Mouse (Mus musculus) C2C12 (cell line): Measurements from ENCODE around the gene Gdpd3. TPM values are rescaled to one million over a fixed set of nuclear protein-coding genes. Genes with fewer than 3 reads are reported as not detected.

Experiments
- H3K27me3 ChIP-seq: one replicate; pipeline ENCODE4 v1.6.1; 2011; ENCODE audit not compliant: control insufficient read depth, insufficient read depth, insufficient read length
- H3K36me3 ChIP-seq: one replicate; pipeline ENCODE4 v1.6.1; 2011; ENCODE audit not compliant: control insufficient read depth, insufficient read depth
- H3K4me3 ChIP-seq: one replicate; pipeline ENCODE4 v1.5.1; 2011; ENCODE audit warnings: mild to moderate bottlenecking, control low read depth; ENCODE audit not compliant: poor library complexity, insufficient read depth, severe bottlenecking
- H3K79me2 ChIP-seq: one replicate; pipeline ENCODE4 v1.6.1; 2011; ENCODE audit not compliant: control insufficient read depth, insufficient read depth
- H3K79me3 ChIP-seq: one replicate; pipeline ENCODE4 v1.6.1; 2011; ENCODE audit warnings: low read depth, control low read depth
- H3ac ChIP-seq: one replicate; pipeline ENCODE3; 2011; ENCODE audit warnings: low read depth; ENCODE audit not compliant: control insufficient read depth, insufficient read length
- CEBPB ChIP-seq: IDR thresholded peaks from one replicate; pipeline ENCODE4 v1.6.1; 2011; ENCODE audit warnings: low read depth, mild to moderate bottlenecking, control low read depth, moderate library complexity
- CTCF ChIP-seq: IDR thresholded peaks from one replicate; pipeline ENCODE4 v1.5.1; 2011; ENCODE audit not compliant: control insufficient read depth, insufficient read depth, insufficient read length
- FOSL1 ChIP-seq: IDR thresholded peaks from one replicate; pipeline ENCODE4 v1.8.0; 2011; ENCODE audit warnings: mild to moderate bottlenecking, low read length; ENCODE audit not compliant: poor library complexity, insufficient read depth, severe bottlenecking
- MAX ChIP-seq: IDR thresholded peaks from one replicate; pipeline ENCODE4 v1.6.1; 2011; ENCODE audit warnings: mild to moderate bottlenecking, control low read depth
- MYOD1 ChIP-seq: IDR thresholded peaks from one replicate; pipeline ENCODE4 v1.6.1; 2011; ENCODE audit warnings: low read depth; ENCODE audit not compliant: control insufficient read depth, insufficient read length
- MYOG ChIP-seq: IDR thresholded peaks from one replicate; pipeline ENCODE4 v1.6.1; 2011; ENCODE audit not compliant: control insufficient read depth, insufficient read length; ENCODE audit errors: extremely low read depth
- USF1 ChIP-seq: IDR thresholded peaks from one replicate; pipeline ENCODE4 v1.6.1; 2011; ENCODE audit warnings: low read depth, mild to moderate bottlenecking, control low read depth, moderate library complexity
- polyA plus RNA-seq: library from polyadenylated mRNA; unstranded; fragments of >200 nt; fragmentation: generic; extraction: Trizol; gene quantifications from one replicate; pipeline ENCODE4 v1.2.1, GENCODE M21; 2012; ENCODE audit warnings: missing spikeins

The Gdpd3 gene
- polyA plus RNA-seq, 1 experiment: 1.7 TPM

DNA sequence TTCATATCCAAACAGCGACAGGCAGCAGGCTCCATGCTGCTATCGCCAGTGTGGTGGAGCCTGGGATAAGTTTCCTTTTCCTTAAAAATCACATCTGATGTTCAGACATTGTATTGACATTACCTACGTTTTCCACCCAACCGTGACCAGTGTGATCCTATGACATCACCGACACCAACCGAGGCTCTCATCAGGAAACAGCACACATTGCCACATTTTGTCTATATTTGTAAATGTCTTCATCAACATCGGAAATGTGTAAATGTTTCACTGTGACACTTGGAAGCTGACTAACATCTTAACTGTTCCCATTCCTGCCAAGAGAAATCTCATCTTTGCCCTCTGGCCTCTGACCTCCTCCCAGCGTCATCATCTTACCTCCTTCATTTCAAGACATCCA is 30.0 kb upstream of the Gdpd3 start:
- Histone ChIP-seq H3K36me3 (no peaks in the 10 kb centered on the region), H3K79me3 (no peaks in the 10 kb centered on the region), H3ac (no peak overlapping the region), H3K4me3 (no peak overlapping the region), H3K79me2 (no peaks in the 10 kb centered on the region), H3K27me3 (no peaks in the 10 kb centered on the region)
- no peak for TF ChIP-seq CTCF

DNA sequence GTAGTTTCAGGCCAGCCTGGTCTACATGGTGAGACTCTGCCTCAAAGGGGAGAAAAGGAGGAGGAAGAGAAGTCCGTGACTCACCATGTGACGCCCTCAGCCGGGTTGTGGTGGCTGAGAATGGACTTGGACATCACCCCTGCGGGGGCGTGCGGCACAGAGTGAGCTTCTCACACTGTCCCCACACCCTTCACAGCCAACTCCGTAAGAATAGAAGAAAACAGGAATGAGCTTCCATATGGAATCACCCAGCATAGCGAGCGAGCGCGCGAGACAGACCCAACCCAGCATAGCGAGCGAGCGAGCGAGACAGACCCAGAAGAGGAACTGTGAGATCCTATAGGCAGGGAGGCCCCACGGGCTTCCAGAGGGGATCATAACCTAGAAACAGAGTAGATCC is 26.6 kb upstream of the Gdpd3 start:
- Histone ChIP-seq H3K27me3 (no peaks in the 10 kb centered on the region), H3K36me3 (no peaks in the 10 kb centered on the region), H3K79me3 (no peaks in the 10 kb centered on the region), H3K4me3 (no peak overlapping the region), H3ac (no peak overlapping the region), H3K79me2 (no peaks in the 10 kb centered on the region)
- TF ChIP-seq CTCF (no peak), USF1 (no peak), FOSL1 (no peak), MYOD1 (no peak), CEBPB (no peak), MYOG (no peak), MAX (no peak)

DNA sequence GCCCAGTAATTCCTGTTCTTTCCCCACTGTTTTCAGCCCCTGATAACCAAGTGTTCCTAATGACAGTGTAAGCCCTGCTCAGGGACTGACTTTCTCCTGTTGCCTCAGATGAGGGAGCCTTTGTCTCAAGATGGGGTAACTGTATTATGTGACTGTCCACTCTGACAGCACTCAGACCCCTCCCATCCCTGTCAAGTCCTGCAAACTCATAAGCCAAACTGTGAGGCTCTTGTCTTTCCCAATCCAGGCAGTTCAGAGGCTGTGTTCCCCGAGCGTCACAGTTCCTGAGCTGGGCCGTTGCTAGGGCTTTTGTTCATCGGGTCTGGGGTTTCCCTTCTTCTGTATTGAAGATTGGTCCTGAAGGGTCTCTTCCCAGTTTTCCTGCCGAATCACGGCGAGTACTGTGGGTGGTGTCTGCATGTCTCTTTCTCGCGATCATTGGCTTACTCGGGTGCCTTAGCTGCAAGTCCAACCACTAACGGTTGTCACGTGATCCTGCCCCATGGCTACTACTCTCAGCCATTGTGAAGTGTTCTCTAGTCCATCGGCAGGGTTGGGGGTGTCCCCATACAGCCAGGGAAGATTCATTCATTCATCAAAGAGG is 25.9 kb upstream of the Gdpd3 start:
- Histone ChIP-seq H3K27me3 (no peaks in the 10 kb centered on the region), H3K4me3 (no peak overlapping the region), H3ac (no peak overlapping the region), H3K36me3 (no peaks in the 10 kb centered on the region), H3K79me3 (no peaks in the 10 kb centered on the region), H3K79me2 (no peaks in the 10 kb centered on the region)
- TF ChIP-seq MAX (no peak), MYOD1 (no peak), CEBPB (no peak), CTCF (no peak), USF1 (no peak), MYOG (no peak), FOSL1 (no peak)

DNA sequence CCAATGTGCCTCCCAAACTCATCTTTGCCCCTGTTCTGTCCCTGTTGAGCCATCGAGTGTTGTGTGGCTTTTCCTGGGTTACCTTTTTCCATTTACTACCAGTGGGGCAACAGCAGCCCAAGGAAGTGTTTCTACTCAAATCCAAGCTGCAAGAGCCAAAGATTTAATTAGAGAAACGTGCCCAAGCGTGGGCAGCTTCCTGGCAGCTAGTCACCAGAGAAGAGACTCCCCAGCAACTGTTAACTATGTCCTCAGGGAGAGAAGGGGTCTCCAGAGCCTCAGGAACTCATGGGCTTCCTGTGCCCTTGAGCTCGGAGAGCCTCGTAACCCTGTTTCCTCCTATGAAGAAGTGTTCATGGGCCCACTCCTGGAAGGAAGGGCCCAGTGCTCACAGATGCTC is 25.2 kb upstream of the Gdpd3 start:
- no peaks in the 10 kb centered on the region for H3K79me3 ChIP-seq
- H3K79me2 ChIP-seq: no peaks in the 10 kb centered on the region
- no peaks in the 10 kb centered on the region for H3K36me3 ChIP-seq
- no peak overlapping the region for H3ac ChIP-seq
- peaks cover 2% of the 10 kb centered on the region for H3K27me3 ChIP-seq
- no peak for TF ChIP-seq USF1
- TF ChIP-seq FOSL1: no peak
- no peak for TF ChIP-seq CTCF
- no peak for TF ChIP-seq CEBPB
- TF ChIP-seq MYOG: no peak
- TF ChIP-seq MYOD1: no peak
- no peak for TF ChIP-seq MAX
- H3K4me3 ChIP-seq: no peak overlapping the region

DNA sequence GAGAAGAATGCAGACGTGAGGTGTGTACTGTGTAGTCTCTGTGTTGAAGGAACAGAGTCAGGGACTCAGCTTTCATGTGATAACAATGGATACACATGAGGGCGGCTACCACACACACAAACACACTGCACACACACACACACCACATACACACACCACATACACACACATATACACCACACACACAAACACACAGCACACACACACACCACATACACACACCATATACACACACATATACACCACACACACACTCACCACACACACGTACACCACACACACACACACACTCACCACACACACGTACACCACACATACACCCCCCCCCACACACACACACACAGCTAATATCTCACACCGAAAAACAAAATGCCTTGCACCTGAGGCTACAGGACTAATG is 24.7 kb upstream of the Gdpd3 start:
- Histone ChIP-seq H3ac (no peak overlapping the region), H3K27me3 (peaks cover 6% of the 10 kb centered on the region), H3K4me3 (no peak overlapping the region), H3K79me2 (no peaks in the 10 kb centered on the region), H3K79me3 (no peaks in the 10 kb centered on the region), H3K36me3 (no peaks in the 10 kb centered on the region)
- TF ChIP-seq MYOG: no peak
- no peak for TF ChIP-seq USF1
- TF ChIP-seq MYOD1: no peak
- no peak for TF ChIP-seq MAX
- TF ChIP-seq CTCF: no peak
- no peak for TF ChIP-seq CEBPB
- TF ChIP-seq FOSL1: no peak

DNA sequence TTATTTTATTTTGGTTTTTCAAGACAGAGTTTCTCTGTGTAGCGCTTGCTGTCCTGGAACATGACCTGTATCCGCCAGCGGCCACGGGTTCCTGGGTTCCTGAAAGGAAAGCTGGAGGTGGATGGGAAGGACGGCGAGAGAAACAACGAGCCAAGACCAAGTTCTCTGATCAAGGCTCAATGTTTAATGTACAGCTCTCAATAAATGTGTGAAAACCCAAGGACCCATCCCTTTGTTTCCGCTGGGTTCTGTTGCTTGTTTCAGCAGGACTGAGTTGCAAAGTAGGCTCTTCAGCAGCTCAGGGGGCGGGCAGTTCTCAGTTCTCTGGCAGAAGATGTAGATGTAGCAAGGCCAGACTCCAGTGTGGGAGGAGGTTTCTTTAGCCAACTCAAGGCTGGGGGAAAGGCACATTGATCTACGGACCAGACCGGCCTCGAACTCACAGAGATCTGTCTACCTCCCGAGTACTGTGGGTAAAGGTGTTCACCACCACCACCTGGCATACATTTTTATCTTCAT is 24.1 kb upstream of the Gdpd3 start:
- Histone ChIP-seq H3K4me3 (no peak overlapping the region), H3K79me2 (no peaks in the 10 kb centered on the region), H3K36me3 (no peaks in the 10 kb centered on the region), H3K27me3 (peaks cover 10% of the 10 kb centered on the region), H3ac (no peak overlapping the region), H3K79me3 (no peaks in the 10 kb centered on the region)
- no peak for TF ChIP-seq CTCF
